ENCODE assay signal across 8 mouse cellular contexts in genomic region chr12:90738388-90739223, GRCm38 (mm10). TPM values are rescaled to one million over a fixed set of nuclear protein-coding genes. Genes with fewer than 3 reads are reported as not detected.
DNase-seq lines count a peak whose midpoint lies in the region; ATAC-seq lines count a peak whose summit lies in the region.

Dio2 (minus strand) TSS chr12:90738438.

- H3K4me2 ChIP-seq in kidney, embryonic 15.5 days: peak within 1 kb of the TSS; percentile 49
- peak within 1 kb of the TSS; percentile 29 for H3K4me2 ChIP-seq in neural tube, embryonic 13.5 days

- no peak within 1 kb of the TSS for H3K9ac ChIP-seq in kidney, embryonic 15.5 days
- H3K9ac ChIP-seq in neural tube, embryonic 13.5 days: no peak within 1 kb of the TSS

- ATAC-seq in kidney, embryonic 15.5 days (replicated peaks; ENCODE audit: low FRiP score): peak; percentile 58; the same call in 1 of the 2 replicates
- peak; percentile 67 for ATAC-seq in CD4-positive, CD25-positive, alpha-beta regulatory T cell, adult 4 months
- peak; percentile 68 for ATAC-seq in granulocyte monocyte progenitor cell, adult 5-6 weeks (replicated peaks; ENCODE audit: poor library complexity, severe bottlenecking)
- no peak for ATAC-seq in neural tube, embryonic 13.5 days (ENCODE audit: low read depth)

- H3K27me3 ChIP-seq in kidney, embryonic 15.5 days: no peaks in the 10 kb centered on the region
- peaks cover 4% of the 10 kb centered on the region; the same call in 1 of the 2 replicates for H3K27me3 ChIP-seq in neural tube, embryonic 13.5 days

- DNase-seq in kidney, adult 9 months: no peak
- peak; percentile 45 for DNase-seq in cerebellum, adult 8-10 months
- DNase-seq in layer of hippocampus, postnatal 36 days: peak in 1 of 2 experiments; percentile 7
- DNase-seq in urinary bladder, adult 2 months (ENCODE audit: low spot score): no peak

- H3K27ac ChIP-seq in kidney, embryonic 15.5 days: no peak within 1 kb of the TSS
- no peak within 1 kb of the TSS for H3K27ac ChIP-seq in neural tube, embryonic 13.5 days (replicated peaks)

- H3K9me3 ChIP-seq in kidney, embryonic 15.5 days (replicated peaks): no peaks in the 10 kb centered on the region
- H3K9me3 ChIP-seq in neural tube, embryonic 13.5 days: no peaks in the 10 kb centered on the region

- WGBS in kidney, embryonic 15.5 days: 17% methylated on average over 10 of the region's 10 CpGs
- 24% methylated on average over 10 of the region's 10 CpGs for WGBS in neural tube, embryonic 13.5 days

- H3K36me3 ChIP-seq in kidney, embryonic 15.5 days: no peaks in the 10 kb centered on the region
- H3K36me3 ChIP-seq in neural tube, embryonic 13.5 days: no peaks in the 10 kb centered on the region

- peak within 1 kb of the TSS; percentile 28 for H3K4me3 ChIP-seq in kidney, embryonic 15.5 days (replicated peaks)
- no peak within 1 kb of the TSS for H3K4me3 ChIP-seq in neural tube, embryonic 13.5 days

- H3K4me1 ChIP-seq in kidney, embryonic 15.5 days: no peaks in the 10 kb centered on the region
- no peaks in the 10 kb centered on the region for H3K4me1 ChIP-seq in neural tube, embryonic 13.5 days (replicated peaks)

RNA-seq across cellular contexts. Expression of gene Dio2, which starts in this region (rescaled TPM):
- polyA plus RNA-seq in kidney, embryonic 15.5 days (2015; fragmentation: Nextera tagmentation; extraction: Ambion mirVana): 0.06 and 0.08 TPM in 2 replicates
- under 1 TPM; 0.12 to 0.16 TPM for polyA plus RNA-seq in CD4-positive, CD25-positive, alpha-beta regulatory T cell, adult 4 months (2017; shearing (Covaris generic))
- 16.1 and 20.5 TPM in 2 replicates for total RNA-seq in granulocyte monocyte progenitor cell, adult 5-6 weeks (2014; fragmentation: Nextera tagmentation)
- total RNA-seq in granulocyte monocyte progenitor cell, adult 5-6 weeks (2017): 35.2 and 37.5 TPM in 2 replicates
- total RNA-seq in layer of hippocampus, postnatal 36 days (2021): 10 to 100 TPM; 47.8 to 57.8 TPM
- polyA plus RNA-seq in neural tube, embryonic 13.5 days (2015; fragmentation: Nextera tagmentation; extraction: Ambion mirVana): 0.08 TPM in 2 replicates
- 1.1 and 1.5 TPM in 2 replicates for polyA plus RNA-seq in urinary bladder, adult 2 months (2012; rRNA removed)

Comparison
In these comparisons a context has a peak if more than half of its experiments do, and no peak if none do; other contexts are left out.
1. Peak in ATAC-seq, H3K4me3 ChIP-seq and H3K4me2 ChIP-seq in kidney, embryonic 15.5 days; RNA of the gene not detected or under 1 TPM.
2. Peak in ATAC-seq in CD4-positive, CD25-positive, alpha-beta regulatory T cell, adult 4 months; RNA of the gene not detected or under 1 TPM.